Mouse (Mus musculus): ENCODE results near the gene Gm9999. TPM values are rescaled to one million over a fixed set of nuclear protein-coding genes. Genes with fewer than 3 reads are reported as not detected.
A peak's percentile ranks its signal among the peaks of the same experiment; 100 is the strongest.

The Gm9999 gene
- total and polyA plus RNA-seq, 2 experiments from 2014 or later, result not detected

GRCm38 (mm10) chr7:46997008-46997407 is 13.6 kb downstream of the Gm9999 start:
- no peak overlapping the region for H3K9ac ChIP-seq (replicated peaks; ENCODE audit: low read length, poor library complexity, severe bottlenecking)
- no peak overlapping the region for H3K27ac ChIP-seq (ENCODE audit: low read depth, low read length)
- TF ChIP-seq CTCF (IDR thresholded peaks at IDR 0.05), result no peak
- DNase-seq (ENCODE audit: low spot score), result no peak
- H3K4me3 ChIP-seq (ENCODE audit: low read depth, low read length), result no peak overlapping the region
- no peaks in the 10 kb centered on the region for H3K9me3 ChIP-seq (ENCODE audit: low read length)
- WGBS, result 87% methylated on average over 4 of the region's 4 CpGs
- H3K27me3 ChIP-seq (ENCODE audit: insufficient read depth, low read length), result no peaks in the 10 kb centered on the region
- H3K4me2 ChIP-seq (ENCODE audit: low read depth, low read length, poor library complexity, severe bottlenecking), result no peak overlapping the region
- no peaks in the 10 kb centered on the region for H3K4me1 ChIP-seq (ENCODE audit: insufficient read depth, low read length)
- ATAC-seq (ENCODE audit: low FRiP score), result no peak
- H3K36me3 ChIP-seq (ENCODE audit: insufficient read depth, low read length), result peaks cover 43% of the 10 kb centered on the region

GRCm38 (mm10) chr7:46997644-46998395 is 14.4 kb downstream of the Gm9999 start:
- peaks cover 39% of the 10 kb centered on the region for H3K36me3 ChIP-seq (ENCODE audit: insufficient read depth, low read length)
- no peak overlapping the region for H3K4me3 ChIP-seq (ENCODE audit: low read depth, low read length)
- no peak overlapping the region for H3K9ac ChIP-seq (replicated peaks; ENCODE audit: low read length, poor library complexity, severe bottlenecking)
- H3K9me3 ChIP-seq (ENCODE audit: low read length), result no peaks in the 10 kb centered on the region
- H3K4me2 ChIP-seq (ENCODE audit: low read depth, low read length, poor library complexity, severe bottlenecking), result no peak overlapping the region
- ATAC-seq (ENCODE audit: low FRiP score) (no peak), DNase-seq (ENCODE audit: low spot score) (peak; percentile 51)
- H3K27me3 ChIP-seq (ENCODE audit: insufficient read depth, low read length), result no peaks in the 10 kb centered on the region
- WGBS, result 86% methylated on average over 21 of the region's 21 CpGs
- TF ChIP-seq CTCF (IDR thresholded peaks at IDR 0.05), result no peak
- no peak overlapping the region for H3K27ac ChIP-seq (ENCODE audit: low read depth, low read length)
- no peaks in the 10 kb centered on the region for H3K4me1 ChIP-seq (ENCODE audit: insufficient read depth, low read length)

GRCm38 (mm10) chr7:46998942-46999341 is 15.6 kb downstream of the Gm9999 start:
- H3K4me2 ChIP-seq (ENCODE audit: low read depth, low read length, poor library complexity, severe bottlenecking), result no peak overlapping the region
- H3K36me3 ChIP-seq (ENCODE audit: insufficient read depth, low read length), result peaks cover 34% of the 10 kb centered on the region
- H3K4me1 ChIP-seq (ENCODE audit: insufficient read depth, low read length), result peaks cover 2% of the 10 kb centered on the region; the same call in 1 of the 2 replicates
- no peak overlapping the region for H3K27ac ChIP-seq (ENCODE audit: low read depth, low read length)
- no peak overlapping the region for H3K4me3 ChIP-seq (ENCODE audit: low read depth, low read length)
- DNase-seq (ENCODE audit: low spot score) (no peak), ATAC-seq (ENCODE audit: low FRiP score) (no peak)
- 86% methylated on average over 2 of the region's 2 CpGs for WGBS
- no peak for TF ChIP-seq CTCF (IDR thresholded peaks at IDR 0.05)
- no peak overlapping the region for H3K9ac ChIP-seq (replicated peaks; ENCODE audit: low read length, poor library complexity, severe bottlenecking)
- H3K9me3 ChIP-seq (ENCODE audit: low read length), result no peaks in the 10 kb centered on the region
- no peaks in the 10 kb centered on the region for H3K27me3 ChIP-seq (ENCODE audit: insufficient read depth, low read length)

GRCm38 (mm10) chr7:46999983-47000643 is 16.7 kb downstream of the Gm9999 start:
- no peak for DNase-seq (ENCODE audit: low spot score)
- no peak for ATAC-seq (ENCODE audit: low FRiP score)
- H3K9me3 ChIP-seq (ENCODE audit: low read length), result no peaks in the 10 kb centered on the region
- no peak overlapping the region for H3K9ac ChIP-seq (replicated peaks; ENCODE audit: low read length, poor library complexity, severe bottlenecking)
- H3K4me1 ChIP-seq (ENCODE audit: insufficient read depth, low read length), result peaks cover 2% of the 10 kb centered on the region; the same call in 1 of the 2 replicates
- no peak overlapping the region for H3K4me3 ChIP-seq (ENCODE audit: low read depth, low read length)
- WGBS, result 80% methylated on average over 8 of the region's 8 CpGs
- H3K27me3 ChIP-seq (ENCODE audit: insufficient read depth, low read length), result no peaks in the 10 kb centered on the region
- H3K27ac ChIP-seq (ENCODE audit: low read depth, low read length), result no peak overlapping the region
- no peak overlapping the region for H3K4me2 ChIP-seq (ENCODE audit: low read depth, low read length, poor library complexity, severe bottlenecking)
- TF ChIP-seq CTCF (IDR thresholded peaks at IDR 0.05), result no peak
- peaks cover 29% of the 10 kb centered on the region for H3K36me3 ChIP-seq (ENCODE audit: insufficient read depth, low read length)

- no peaks in the 10 kb centered on the region for H3K9me3 ChIP-seq (ENCODE audit: low read length)
- WGBS, result 37% methylated on average over 3 of the region's 3 CpGs
- peaks cover 2% of the 10 kb centered on the region; the same call in 1 of the 2 replicates for H3K4me1 ChIP-seq (ENCODE audit: insufficient read depth, low read length)
- 0 out of 2 replicates have a peak, but pooled peaks have one; percentile 66 for ATAC-seq (ENCODE audit: low FRiP score)
- no peak overlapping the region for H3K4me3 ChIP-seq (ENCODE audit: low read depth, low read length)
- H3K27ac ChIP-seq (ENCODE audit: low read depth, low read length), result no peak overlapping the region
- no peak overlapping the region for H3K4me2 ChIP-seq (ENCODE audit: low read depth, low read length, poor library complexity, severe bottlenecking)
- H3K9ac ChIP-seq (replicated peaks; ENCODE audit: low read length, poor library complexity, severe bottlenecking), result no peak overlapping the region
- H3K36me3 ChIP-seq (ENCODE audit: insufficient read depth, low read length), result peaks cover 24% of the 10 kb centered on the region
- TF ChIP-seq CTCF (IDR thresholded peaks at IDR 0.05), result no peak
- DNase-seq (ENCODE audit: low spot score), result peak; percentile 57
- no peaks in the 10 kb centered on the region for H3K27me3 ChIP-seq (ENCODE audit: insufficient read depth, low read length)
Observed at GRCm38 (mm10) chr7:47000644-47000983, 17.2 kb downstream of the Gm9999 start.

Data from midbrain, postnatal 0 days (tissue).